Mouse (Mus musculus): ENCODE data around the gene Cacna2d2. TPM values are rescaled to one million over a fixed set of nuclear protein-coding genes. Genes with fewer than 3 reads are reported as not detected.

Gene Cacna2d2
- polyA plus RNA-seq, 1 experiment: not detected

GRCm38 (mm10) chr9:107372441-107372840 is 27.0 kb upstream of the Cacna2d2 start:
- Histone ChIP-seq H3K27me3 (ENCODE audit: control insufficient read depth) (peaks cover 28% of the 10 kb centered on the region), H3K4me3 (replicated peaks) (no peak overlapping the region)
- TF ChIP-seq GATA1 (IDR thresholded peaks at IDR 0.05; ENCODE audit: low read length) (no peak), TAL1 (IDR thresholded peaks at IDR 0.05; ENCODE audit: low read length) (no peak)

DNA sequence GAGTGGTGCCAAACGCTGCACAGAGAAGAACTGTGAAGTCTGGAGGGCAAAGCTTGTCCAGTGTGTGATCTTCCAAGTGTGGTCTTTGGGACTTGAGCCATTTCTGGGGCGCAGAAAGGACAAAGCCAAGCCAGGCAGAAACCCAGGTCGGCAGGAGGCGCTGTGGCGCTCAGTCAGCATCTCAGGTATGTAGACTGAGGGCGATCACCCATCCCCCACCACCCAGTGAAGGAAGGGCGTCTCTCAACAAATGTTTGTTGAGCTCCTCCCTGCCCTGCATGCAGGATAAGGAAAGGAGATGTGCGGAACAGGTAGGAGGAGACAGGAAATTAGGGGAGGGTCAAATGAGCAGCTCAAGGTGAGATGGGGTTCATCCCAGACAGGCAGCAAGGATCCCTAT is 24.8 kb upstream of the Cacna2d2 start:
- Histone ChIP-seq H3K36me3 (ENCODE audit: control insufficient read depth) (peaks cover 3% of the 10 kb centered on the region; the same call in 1 of the 2 replicates), H3K9me3 (ENCODE audit: control insufficient read depth, low read length) (peaks cover 10% of the 10 kb centered on the region), H3K27me3 (ENCODE audit: control insufficient read depth) (peaks cover 50% of the 10 kb centered on the region), H3K4me3 (replicated peaks) (peak overlapping the region; percentile 23), H3K4me1 (ENCODE audit: control insufficient read depth) (peaks cover 71% of the 10 kb centered on the region)
- no peak for TF ChIP-seq GATA1 (IDR thresholded peaks at IDR 0.05; ENCODE audit: low read length)
- TF ChIP-seq TAL1 (IDR thresholded peaks at IDR 0.05; ENCODE audit: low read length): no peak

More at GRCm38 (mm10) chr9:107372441-107372840, 27.0 kb upstream of the Cacna2d2 start:
- Histone ChIP-seq H3K4me1 (ENCODE audit: control insufficient read depth) (peaks cover 86% of the 10 kb centered on the region), H3K9me3 (ENCODE audit: control insufficient read depth, low read length) (no peaks in the 10 kb centered on the region; the same call in 1 of the 2 replicates), H3K36me3 (ENCODE audit: control insufficient read depth) (peaks cover 3% of the 10 kb centered on the region; the same call in 1 of the 2 replicates)

DNA sequence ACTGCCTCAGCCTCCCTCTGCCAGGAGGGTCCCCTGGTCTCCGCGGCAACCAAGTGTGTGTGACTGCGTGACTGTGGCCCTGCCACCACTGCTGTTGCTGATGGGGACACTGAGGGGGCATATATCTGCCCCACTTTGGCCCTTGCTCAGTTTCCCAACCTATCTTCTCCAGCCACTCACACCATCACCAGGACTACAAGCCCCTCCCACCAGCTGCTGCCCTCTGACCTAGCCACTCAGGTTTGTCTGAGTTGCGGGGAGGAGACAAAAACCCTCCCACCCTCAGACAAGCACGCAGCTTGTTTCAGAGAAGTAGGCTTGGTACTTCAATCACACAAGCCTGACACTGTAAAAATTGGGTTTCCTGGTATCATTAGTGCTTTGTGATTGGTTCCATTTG is 24.0 kb upstream of the Cacna2d2 start:
- TF ChIP-seq TAL1 (IDR thresholded peaks at IDR 0.05; ENCODE audit: low read length): no peak
- no peak for TF ChIP-seq GATA1 (IDR thresholded peaks at IDR 0.05; ENCODE audit: low read length)
- Histone ChIP-seq H3K27me3 (ENCODE audit: control insufficient read depth) (peaks cover 58% of the 10 kb centered on the region), H3K4me3 (replicated peaks) (peak overlapping the region; percentile 46), H3K36me3 (ENCODE audit: control insufficient read depth) (peaks cover 3% of the 10 kb centered on the region; the same call in 1 of the 2 replicates), H3K9me3 (ENCODE audit: control insufficient read depth, low read length) (peaks cover 10% of the 10 kb centered on the region), H3K4me1 (ENCODE audit: control insufficient read depth) (peaks cover 63% of the 10 kb centered on the region)

DNA sequence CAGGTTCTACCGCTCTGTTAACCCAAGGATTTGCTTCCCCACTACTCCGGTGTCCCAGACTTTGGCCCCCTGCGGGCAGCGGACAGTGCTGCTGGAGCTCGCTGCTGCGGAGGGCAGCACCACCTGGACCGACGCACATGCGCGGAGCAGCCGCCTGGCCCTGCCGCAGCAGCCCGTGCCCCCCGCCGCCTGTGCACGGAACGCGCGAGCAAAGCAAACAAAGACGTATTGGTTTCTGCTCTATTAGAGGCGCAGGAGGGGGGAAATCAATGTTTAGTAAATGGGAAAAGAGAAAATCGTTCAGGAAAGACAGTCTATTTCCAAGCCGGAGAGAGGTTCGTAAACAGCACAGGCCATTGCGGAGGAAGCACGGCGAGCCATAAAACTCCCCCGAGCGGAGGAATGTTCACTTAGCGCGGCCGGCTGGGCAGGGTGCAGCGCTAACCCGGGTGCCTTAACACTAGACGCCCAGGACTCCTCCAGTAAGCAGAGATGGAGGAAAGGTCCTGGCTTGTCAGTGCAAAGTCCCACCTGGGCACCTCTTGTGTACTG is 21.4 kb upstream of the Cacna2d2 start:
- H3K27me3 ChIP-seq (ENCODE audit: control insufficient read depth): peaks cover 84% of the 10 kb centered on the region
- peaks cover 10% of the 10 kb centered on the region for H3K9me3 ChIP-seq (ENCODE audit: control insufficient read depth, low read length)
- peaks cover 43% of the 10 kb centered on the region for H3K4me1 ChIP-seq (ENCODE audit: control insufficient read depth)
- TF ChIP-seq GATA1 (IDR thresholded peaks at IDR 0.05; ENCODE audit: low read length): no peak
- no peak for TF ChIP-seq TAL1 (IDR thresholded peaks at IDR 0.05; ENCODE audit: low read length)
- no peak overlapping the region for H3K4me3 ChIP-seq (replicated peaks)
- H3K36me3 ChIP-seq (ENCODE audit: control insufficient read depth): no peaks in the 10 kb centered on the region

DNA sequence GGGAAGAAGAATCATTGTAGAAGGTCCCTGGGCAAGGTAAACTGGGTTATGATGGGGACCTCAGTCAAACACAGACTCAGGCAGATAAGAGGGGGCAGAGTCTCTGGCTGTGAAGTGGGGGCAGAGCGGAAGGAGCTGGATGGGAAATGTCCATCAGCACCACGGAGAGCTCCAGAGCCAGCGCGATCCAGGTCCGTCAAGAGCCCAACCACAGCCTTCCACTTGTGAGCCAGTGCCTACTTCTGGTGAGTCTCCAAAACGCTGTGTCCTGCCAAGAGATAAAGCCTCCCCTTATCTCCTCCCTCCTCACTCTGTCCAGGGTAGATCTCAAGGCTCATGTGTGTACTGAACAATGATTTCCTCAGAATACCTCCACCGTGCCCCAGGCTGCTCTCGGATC is 17.7 kb upstream of the Cacna2d2 start:
- TF ChIP-seq GATA1 (IDR thresholded peaks at IDR 0.05; ENCODE audit: low read length): no peak
- TF ChIP-seq TAL1 (IDR thresholded peaks at IDR 0.05; ENCODE audit: low read length): no peak
- H3K27me3 ChIP-seq (ENCODE audit: control insufficient read depth): peaks cover 96% of the 10 kb centered on the region
- H3K4me3 ChIP-seq (replicated peaks): no peak overlapping the region
- peaks cover 12% of the 10 kb centered on the region for H3K4me1 ChIP-seq (ENCODE audit: control insufficient read depth)
- H3K9me3 ChIP-seq (ENCODE audit: control insufficient read depth, low read length): peaks cover 10% of the 10 kb centered on the region
- no peaks in the 10 kb centered on the region for H3K36me3 ChIP-seq (ENCODE audit: control insufficient read depth)

- H3K4me1 ChIP-seq (ENCODE audit: control insufficient read depth): peaks cover 5% of the 10 kb centered on the region
- H3K36me3 ChIP-seq (ENCODE audit: control insufficient read depth): no peaks in the 10 kb centered on the region
- TF ChIP-seq GATA1 (IDR thresholded peaks at IDR 0.05; ENCODE audit: low read length) (no peak), TAL1 (IDR thresholded peaks at IDR 0.05; ENCODE audit: low read length) (no peak)
- H3K4me3 ChIP-seq (replicated peaks): no peak overlapping the region
- peaks cover 78% of the 10 kb centered on the region for H3K27me3 ChIP-seq (ENCODE audit: control insufficient read depth)
- H3K9me3 ChIP-seq (ENCODE audit: control insufficient read depth, low read length): no peaks in the 10 kb centered on the region; the same call in 1 of the 2 replicates
Observed at GRCm38 (mm10) chr9:107384396-107384795, 15.0 kb upstream of the Cacna2d2 start.

GRCm38 (mm10) chr9:107386722-107387121 is 12.7 kb upstream of the Cacna2d2 start:
- H3K4me1 ChIP-seq (ENCODE audit: control insufficient read depth): peaks cover 1% of the 10 kb centered on the region
- TF ChIP-seq TAL1 (IDR thresholded peaks at IDR 0.05; ENCODE audit: low read length) (no peak), GATA1 (IDR thresholded peaks at IDR 0.05; ENCODE audit: low read length) (no peak)
- H3K27me3 ChIP-seq (ENCODE audit: control insufficient read depth): peaks cover 58% of the 10 kb centered on the region
- no peak overlapping the region for H3K4me3 ChIP-seq (replicated peaks)
- H3K9me3 ChIP-seq (ENCODE audit: control insufficient read depth, low read length): no peaks in the 10 kb centered on the region
- no peaks in the 10 kb centered on the region for H3K36me3 ChIP-seq (ENCODE audit: control insufficient read depth)

DNA sequence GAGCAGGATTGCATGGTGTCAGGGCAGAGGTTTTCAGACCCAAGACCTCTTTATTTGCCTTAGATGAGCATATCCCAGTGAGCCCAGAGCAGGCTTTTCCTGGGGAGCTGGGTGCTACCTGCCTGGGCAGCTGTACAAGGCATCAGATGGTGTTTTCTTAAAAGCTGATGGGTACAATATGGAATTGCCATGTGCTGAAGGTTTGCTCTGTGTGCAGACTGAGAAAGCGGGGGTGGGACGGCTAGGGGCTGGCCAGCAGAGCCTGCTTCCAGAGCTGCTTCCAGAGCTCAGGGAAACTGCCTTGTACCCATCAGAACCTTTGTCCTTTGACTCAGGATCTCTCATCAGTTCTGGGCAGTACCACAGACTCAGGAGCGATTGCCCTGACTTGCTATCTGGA is 11.7 kb upstream of the Cacna2d2 start:
- Histone ChIP-seq H3K36me3 (ENCODE audit: control insufficient read depth) (no peaks in the 10 kb centered on the region), H3K4me3 (replicated peaks) (no peak overlapping the region), H3K9me3 (ENCODE audit: control insufficient read depth, low read length) (no peaks in the 10 kb centered on the region), H3K27me3 (ENCODE audit: control insufficient read depth) (peaks cover 48% of the 10 kb centered on the region), H3K4me1 (ENCODE audit: control insufficient read depth) (no peaks in the 10 kb centered on the region; the same call in 1 of the 2 replicates)
- TF ChIP-seq TAL1 (IDR thresholded peaks at IDR 0.05; ENCODE audit: low read length) (no peak), GATA1 (IDR thresholded peaks at IDR 0.05; ENCODE audit: low read length) (no peak)

DNA sequence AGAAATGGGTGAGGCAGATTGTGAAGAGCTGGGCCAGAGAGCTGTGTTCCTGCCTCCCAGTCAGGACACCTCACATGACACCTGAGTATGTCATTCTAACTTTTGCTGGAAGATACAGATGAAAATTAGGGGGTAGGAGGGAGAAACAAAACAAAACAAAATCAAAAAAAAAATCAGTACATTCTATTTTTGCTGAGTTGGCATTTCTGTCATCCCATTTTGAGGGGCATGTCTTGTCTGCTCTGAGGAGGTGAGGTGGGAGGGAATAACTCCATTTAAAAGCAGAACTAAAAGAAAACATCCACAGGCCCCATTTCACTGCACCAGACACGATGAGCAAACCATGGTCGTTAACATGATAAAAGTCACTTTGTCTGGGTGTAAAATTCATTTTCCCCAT is 11.1 kb upstream of the Cacna2d2 start:
- H3K27me3 ChIP-seq (ENCODE audit: control insufficient read depth): peaks cover 46% of the 10 kb centered on the region
- H3K9me3 ChIP-seq (ENCODE audit: control insufficient read depth, low read length): no peaks in the 10 kb centered on the region
- TF ChIP-seq GATA1 (IDR thresholded peaks at IDR 0.05; ENCODE audit: low read length): no peak
- TF ChIP-seq TAL1 (IDR thresholded peaks at IDR 0.05; ENCODE audit: low read length): no peak
- no peaks in the 10 kb centered on the region; the same call in 1 of the 2 replicates for H3K4me1 ChIP-seq (ENCODE audit: control insufficient read depth)
- H3K4me3 ChIP-seq (replicated peaks): no peak overlapping the region
- H3K36me3 ChIP-seq (ENCODE audit: control insufficient read depth): no peaks in the 10 kb centered on the region
